In genomic region chr12:39033982-39034381, GRCm38 (mm10) we compare ENCODE assay signal across 31 mouse cellular contexts.
"Had no signal": no experiment of that assay in that cellular context is flagged by ENCODE, and none has a peak within 500 bp of the region (broad histone marks: within the 10 kb centered on the region; RNA-seq: fewer than 3 reads in every experiment).

No protein-coding gene starts in this region.

- H3K27me3 ChIP-seq: heart, embryonic 12.5 days; heart, embryonic 13.5 days; heart, embryonic 15.5 days; hindbrain, embryonic 12.5 days; hindbrain, embryonic 13.5 days; hindbrain, embryonic 15.5 days; intestine, embryonic 15.5 days; kidney, embryonic 15.5 days had no signal

- H3K27ac ChIP-seq: heart, embryonic 10.5 days; heart, embryonic 13.5 days; heart, embryonic 15.5 days; hindbrain, embryonic 10.5 days; hindbrain, embryonic 12.5 days; hindbrain, embryonic 13.5 days; hindbrain, embryonic 14.5 days; hindbrain, embryonic 15.5 days; hindbrain, postnatal 0 days; intestine, embryonic 15.5 days; kidney, embryonic 15.5 days; kidney, postnatal 0 days; left cerebral cortex, adult 2 months had no signal

- H3K4me3 ChIP-seq: heart, embryonic 10.5 days; heart, embryonic 12.5 days; heart, embryonic 13.5 days; heart, embryonic 15.5 days; hindbrain, embryonic 10.5 days; hindbrain, embryonic 12.5 days; hindbrain, embryonic 13.5 days; hindbrain, embryonic 15.5 days; intestine, embryonic 15.5 days; kidney, embryonic 15.5 days; left cerebral cortex, adult 2 months had no signal

- H3K4me2 ChIP-seq: heart, embryonic 11.5 days; heart, embryonic 12.5 days; heart, embryonic 13.5 days; heart, embryonic 15.5 days; hindbrain, embryonic 12.5 days; hindbrain, embryonic 13.5 days; hindbrain, embryonic 14.5 days; hindbrain, embryonic 15.5 days; intestine, embryonic 15.5 days; kidney, embryonic 15.5 days had no signal

- DNase-seq: heart, postnatal 10 days; heart, postnatal 14 days; heart, postnatal 36 days; heart, postnatal 4 days; kidney, adult 11 months; kidney, adult 18-20 months; kidney, adult 2 months; kidney, adult 8-10 months; kidney, adult 9 months; kidney, postnatal 10 days; kidney, postnatal 14 days; kidney, postnatal 25 days; kidney, postnatal 36 days; kidney, postnatal 4 days; layer of hippocampus, adult 9-11 months; layer of hippocampus, postnatal 36 days had no signal

- H3K9me3 ChIP-seq: heart, embryonic 10.5 days; heart, embryonic 12.5 days; heart, embryonic 13.5 days; heart, embryonic 15.5 days; hindbrain, embryonic 10.5 days; hindbrain, embryonic 12.5 days; hindbrain, embryonic 13.5 days; hindbrain, embryonic 15.5 days; intestine, embryonic 15.5 days; kidney, embryonic 15.5 days had no signal

- H3K4me1 ChIP-seq: heart, embryonic 10.5 days; heart, embryonic 12.5 days; heart, embryonic 13.5 days; heart, embryonic 15.5 days; hindbrain, embryonic 10.5 days; hindbrain, embryonic 12.5 days; hindbrain, embryonic 13.5 days; intestine, embryonic 15.5 days; kidney, embryonic 15.5 days had no signal

- H3K36me3 ChIP-seq: heart, embryonic 10.5 days; heart, embryonic 12.5 days; heart, embryonic 13.5 days; heart, embryonic 15.5 days; hindbrain, embryonic 10.5 days; hindbrain, embryonic 12.5 days; hindbrain, embryonic 13.5 days; hindbrain, embryonic 15.5 days; intestine, embryonic 15.5 days; kidney, embryonic 15.5 days had no signal

- H3K9ac ChIP-seq: heart, embryonic 12.5 days; heart, embryonic 13.5 days; heart, embryonic 15.5 days; hindbrain, embryonic 12.5 days; hindbrain, embryonic 13.5 days; hindbrain, embryonic 14.5 days; hindbrain, embryonic 15.5 days; intestine, embryonic 15.5 days; kidney, embryonic 15.5 days had no signal
